7 mouse cellular contexts compared by ENCODE assay signal in genomic region chr1:178318389-178319184, GRCm38 (mm10). TPM values are rescaled to one million over a fixed set of nuclear protein-coding genes. Genes with fewer than 3 reads are reported as not detected.
DNase-seq lines count a peak whose midpoint lies in the region; ATAC-seq lines count a peak whose summit lies in the region.

TSS of gene Cox20 (plus strand) at chr1:178319130.

- peaks cover 15% of the 10 kb centered on the region for H3K4me1 ChIP-seq in intestine, embryonic 16.5 days (ENCODE audit: control insufficient read depth, insufficient read depth, low read length)
- H3K4me1 ChIP-seq in midbrain, embryonic 11.5 days (ENCODE audit: control insufficient read depth, insufficient read depth, low read length) = peaks cover 18% of the 10 kb centered on the region

- peak within 1 kb of the TSS; percentile 71 for H3K4me3 ChIP-seq in intestine, embryonic 16.5 days (ENCODE audit: low read length)
- peak within 1 kb of the TSS; percentile 49 for H3K4me3 ChIP-seq in midbrain, embryonic 11.5 days (ENCODE audit: low read depth, low read length)

- peak within 1 kb of the TSS; percentile 99 for H3K27ac ChIP-seq in intestine, embryonic 16.5 days (ENCODE audit: low read length)
- H3K27ac ChIP-seq in midbrain, embryonic 11.5 days (ENCODE audit: low read depth, low read length) = peak within 1 kb of the TSS; percentile 100

- WGBS in intestine, embryonic 16.5 days = under 1% methylated on average over 83 of the region's 83 CpGs
- under 1% methylated on average over 83 of the region's 83 CpGs for WGBS in midbrain, embryonic 11.5 days

- intact Hi-C loops in gastrocnemius, postnatal 36 days (cut with DNase I) = loop anchor here (1.0 kb wide), 2 partner anchors 18 to 88 kb away; partner anchors contain the start of gene Efcab2
- intact Hi-C loops in left cerebral cortex, postnatal 36 days (cut with DNase I) = loop anchor here (1.0 to 10.0 kb wide), 5 partner anchors 18 to 134 kb away; partner anchors contain the start of genes Desi2 and Efcab2

- ATAC-seq in intestine, embryonic 16.5 days = peak; percentile 94
- ATAC-seq in midbrain, embryonic 11.5 days (ENCODE audit: low FRiP score) = peak; percentile 96

- H3K27me3 ChIP-seq in intestine, embryonic 16.5 days (replicated peaks; ENCODE audit: control insufficient read depth, insufficient read depth, low read length) = no peaks in the 10 kb centered on the region
- no peaks in the 10 kb centered on the region for H3K27me3 ChIP-seq in midbrain, embryonic 11.5 days (ENCODE audit: control insufficient read depth, insufficient read depth, low read length)

- peak within 1 kb of the TSS; percentile 83 for H3K4me2 ChIP-seq in intestine, embryonic 16.5 days (ENCODE audit: low read depth, low read length)
- H3K4me2 ChIP-seq in midbrain, embryonic 11.5 days = peak within 1 kb of the TSS; percentile 87

- peak within 1 kb of the TSS; percentile 89 for H3K9ac ChIP-seq in intestine, embryonic 16.5 days (ENCODE audit: low read depth, low read length)
- peak within 1 kb of the TSS; percentile 98 for H3K9ac ChIP-seq in midbrain, embryonic 11.5 days (ENCODE audit: low read length)

- H3K36me3 ChIP-seq in intestine, embryonic 16.5 days (ENCODE audit: control insufficient read depth, insufficient read depth, low read length) = peaks cover 7% of the 10 kb centered on the region; the same call in 1 of the 2 replicates
- H3K36me3 ChIP-seq in midbrain, embryonic 11.5 days (ENCODE audit: control insufficient read depth, insufficient read depth, low read length) = peaks cover 15% of the 10 kb centered on the region; the same call in 1 of the 2 replicates

- H3K9me3 ChIP-seq in intestine, embryonic 16.5 days (ENCODE audit: control insufficient read depth, low read length) = no peaks in the 10 kb centered on the region
- H3K9me3 ChIP-seq in midbrain, embryonic 11.5 days (ENCODE audit: control insufficient read depth, low read length) = no peaks in the 10 kb centered on the region

- DNase-seq in adrenal gland, adult 18-20 months (ENCODE audit: low spot score in 2 of 2) = peak; percentile 97
- peak; percentile 98 for DNase-seq in embryo, embryonic 11 days
- DNase-seq in gastrocnemius, postnatal 36 days = peak; percentile 96 to 97
- DNase-seq in left cerebral cortex, postnatal 36 days (ENCODE audit: low spot score in 2 of 2) = peak; percentile 95 to 96
- peak; percentile 100 for DNase-seq in midbrain, embryonic 11.5 days (ENCODE audit: low spot score, missing footprints)
- peak; percentile 97 for DNase-seq in skeletal muscle tissue, adult 2 months (ENCODE audit: low read depth, low spot score)

RNA-seq across cellular contexts. Expression of gene Cox20, which starts in this region (rescaled TPM):
- 100 to 1,000 TPM in 1 of 2 experiments, 10 to 100 TPM in 1; 88.7 to 117 TPM for total RNA-seq in adrenal gland, adult 18-20 months (2021)
- total RNA-seq in gastrocnemius, postnatal 36 days (2021) = 10 to 100 TPM; 31.6 to 33.7 TPM
- polyA plus RNA-seq in intestine, embryonic 16.5 days (2015; fragmentation: Nextera tagmentation; extraction: Ambion mirVana) = 136 and 142 TPM in 2 replicates
- 10 to 100 TPM; 31.1 to 33.9 TPM for total RNA-seq in left cerebral cortex, postnatal 36 days (2021)
- 123 and 126 TPM in 2 replicates for polyA plus RNA-seq in midbrain, embryonic 11.5 days (2014; fragmentation: Nextera tagmentation; extraction: Ambion mirVana)

Comparison
In these comparisons a context has a peak if more than half of its experiments do, and no peak if none do; other contexts are left out.
1. Peak in every context shown above with its lines: DNase-seq, ATAC-seq, H3K4me3 ChIP-seq and H3K27ac ChIP-seq.